Mouse (Mus musculus) ES-Bruce4 (cell line): ENCODE measurements around the gene Fam110a. TPM values are rescaled to one million over a fixed set of nuclear protein-coding genes. Genes with fewer than 3 reads are reported as not detected.

ENCODE experiments used
- H3K27ac ChIP-seq: 2 replicates; pipeline ENCODE4 v1.5.1; 2012; ENCODE audit warnings: low read length, inconsistent platforms; ENCODE audit not compliant: insufficient read depth
- H3K27me3 ChIP-seq: 2 replicates; pipeline ENCODE4 v1.6.1; 2012; ENCODE audit warnings: mild to moderate bottlenecking, low read length, inconsistent platforms; ENCODE audit not compliant: control insufficient read depth, poor library complexity, insufficient read depth, severe bottlenecking
- H3K36me3 ChIP-seq: 2 replicates; pipeline ENCODE4 v1.6.1; 2012; ENCODE audit warnings: inconsistent platforms, mild to moderate bottlenecking, low read length, moderate library complexity; ENCODE audit not compliant: control insufficient read depth, poor library complexity, insufficient read depth, severe bottlenecking
- H3K4me1 ChIP-seq: one replicate; pipeline ENCODE4 v1.8.1; 2011; ENCODE audit warnings: low read length; ENCODE audit not compliant: control insufficient read depth, insufficient read depth
- H3K4me3 ChIP-seq: 2 replicates; pipeline ENCODE4 v1.5.1; 2011; ENCODE audit warnings: low read depth, mild to moderate bottlenecking, low read length
- H3K9ac ChIP-seq: 2 replicates; pipeline ENCODE4 v1.6.1; 2012; ENCODE audit warnings: low read depth, mild to moderate bottlenecking, inconsistent platforms; ENCODE audit not compliant: poor library complexity, severe bottlenecking
- H3K9me3 ChIP-seq: replicated peaks from 2 replicates; pipeline ENCODE4 v1.6.1; 2012; ENCODE audit warnings: mild to moderate bottlenecking, low read length, inconsistent platforms; ENCODE audit not compliant: control insufficient read depth, poor library complexity, insufficient read depth, severe bottlenecking
- CTCF ChIP-seq: IDR thresholded peaks from one replicate; pipeline ENCODE4 v1.8.1; 2011; ENCODE audit warnings: low read depth, low read length
- EP300 ChIP-seq: IDR thresholded peaks from 2 replicates; pipeline ENCODE4 v1.6.1; 2011; ENCODE audit warnings: low read depth, low read length; ENCODE audit not compliant: insufficient read depth
- POLR2A ChIP-seq: IDR thresholded peaks from one replicate; pipeline ENCODE4 v1.8.1; 2011; ENCODE audit warnings: low read length; ENCODE audit not compliant: insufficient read depth
- polyA plus RNA-seq: library from polyadenylated mRNA; stranded (reverse); fragments of >200 nt; gene quantifications from 2 replicates; pipeline ENCODE4 v1.2.4, GENCODE M21; 2011; ENCODE audit warnings: low read depth; ENCODE audit not compliant: missing spikeins, insufficient read depth, insufficient read length

Fam110a gene
- polyA plus RNA-seq, 1 experiment, result 13.6 TPM

DNA sequence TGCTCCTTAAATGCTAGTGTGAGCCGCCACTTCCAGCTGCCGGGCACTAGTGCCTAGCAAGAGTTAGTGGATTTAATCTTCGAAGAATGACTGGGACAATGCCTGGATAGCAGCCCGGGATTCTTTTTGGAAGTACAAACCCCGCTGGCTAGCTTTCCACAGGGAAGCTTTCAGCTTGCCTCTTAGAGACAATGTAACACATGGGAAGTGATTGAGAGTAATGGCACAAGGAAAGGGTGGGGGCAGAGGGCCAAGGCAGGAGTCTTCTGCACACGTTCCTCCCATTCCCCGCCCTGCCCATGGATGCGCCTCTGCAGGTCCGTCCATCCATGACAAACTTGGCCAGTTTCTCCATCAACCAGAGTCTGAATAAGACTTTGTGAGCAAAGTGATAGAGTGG, 36.6 kb upstream of the Fam110a start:
- H3K4me3 ChIP-seq, result no peak overlapping the region
- no peaks in the 10 kb centered on the region for H3K27me3 ChIP-seq
- H3K9me3 ChIP-seq, result no peaks in the 10 kb centered on the region
- H3K4me1 ChIP-seq, result peaks cover 17% of the 10 kb centered on the region
- no peak for TF ChIP-seq EP300
- no peak for TF ChIP-seq POLR2A
- TF ChIP-seq CTCF, result no peak
- 0 out of 2 replicates have a peak overlapping the region, but pooled peaks have one; percentile 19 for H3K9ac ChIP-seq
- H3K27ac ChIP-seq, result peak overlapping the region; percentile 58
- H3K36me3 ChIP-seq, result no peaks in the 10 kb centered on the region

- Histone ChIP-seq H3K36me3 (no peaks in the 10 kb centered on the region), H3K9me3 (no peaks in the 10 kb centered on the region), H3K27ac (peak overlapping the region; percentile 58), H3K4me3 (no peak overlapping the region), H3K4me1 (peaks cover 17% of the 10 kb centered on the region), H3K27me3 (no peaks in the 10 kb centered on the region), H3K9ac (0 out of 2 replicates have a peak overlapping the region, but pooled peaks have one; percentile 19)
- TF ChIP-seq EP300, result no peak
- TF ChIP-seq POLR2A, result no peak
- no peak for TF ChIP-seq CTCF
These were observed 36.0 kb upstream of the Fam110a start for GRCm38 (mm10) chr2:152015997-152016396.

DNA sequence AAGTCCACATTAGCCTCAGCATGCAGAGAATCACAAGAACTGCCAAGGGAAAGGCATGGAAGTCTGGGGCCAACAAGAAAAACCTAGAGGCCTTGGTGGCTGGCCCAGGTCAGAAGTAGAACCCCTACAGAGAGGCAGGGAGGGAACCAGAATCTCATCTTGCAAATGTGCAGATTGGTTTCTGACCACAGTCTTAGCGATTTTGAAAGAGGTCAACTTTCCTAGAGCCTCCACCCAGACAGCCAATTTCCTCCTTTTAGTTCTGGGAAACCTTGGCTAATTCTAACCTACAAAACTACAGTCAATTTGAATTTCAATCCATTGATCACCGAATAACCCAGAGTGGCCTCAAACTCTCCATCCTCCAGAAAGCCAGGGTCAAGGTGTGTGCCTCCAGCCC, 32.7 kb upstream of the Fam110a start:
- Histone ChIP-seq H3K27me3 (no peaks in the 10 kb centered on the region), H3K9me3 (no peaks in the 10 kb centered on the region), H3K27ac (peak overlapping the region; percentile 73), H3K9ac (no peak overlapping the region), H3K4me3 (no peak overlapping the region), H3K36me3 (no peaks in the 10 kb centered on the region), H3K4me1 (peaks cover 19% of the 10 kb centered on the region)
- TF ChIP-seq POLR2A (no peak), CTCF (no peak), EP300 (no peak)

DNA sequence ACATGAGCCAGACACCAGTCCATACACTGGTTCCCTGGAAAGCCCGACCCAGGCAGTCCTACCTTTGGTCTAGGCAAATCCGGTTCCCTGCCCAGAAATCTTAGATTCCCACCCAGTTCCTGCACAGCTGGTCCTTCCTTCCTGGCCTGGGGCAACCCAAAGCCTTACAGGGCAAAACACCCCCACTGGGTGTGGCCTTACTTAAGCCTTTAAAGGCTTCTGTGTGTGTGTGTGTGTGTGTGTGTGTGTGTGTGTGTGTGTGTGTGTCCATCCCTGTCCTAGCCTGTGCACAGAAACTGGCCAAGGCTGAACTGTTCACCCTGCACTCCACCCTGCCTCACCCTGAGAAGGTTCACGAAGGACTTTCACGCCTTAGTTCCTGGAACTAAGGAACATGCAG, 32.2 kb upstream of the Fam110a start:
- peak overlapping the region; percentile 73 for H3K27ac ChIP-seq

DNA sequence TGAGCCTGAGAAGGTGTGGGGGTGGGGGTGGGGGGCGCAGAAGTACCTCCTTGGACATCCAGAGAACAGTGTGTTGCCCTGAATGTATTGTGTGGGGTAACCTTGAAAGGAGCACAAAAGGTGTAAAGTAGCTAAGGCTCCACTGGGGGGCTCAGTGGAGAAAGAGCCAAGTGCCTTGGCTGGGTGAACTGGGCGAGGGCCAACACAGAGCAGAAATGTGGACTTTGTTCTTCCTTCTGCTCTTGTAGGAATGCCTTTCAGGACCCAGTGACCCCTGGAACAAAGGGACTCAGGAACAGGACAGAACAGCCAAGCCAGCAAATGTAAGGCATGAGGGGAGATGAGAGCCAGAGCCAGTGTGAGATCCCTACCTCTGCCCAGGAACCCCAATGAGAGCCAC, 31.7 kb upstream of the Fam110a start:
- peak overlapping the region; percentile 73 for H3K27ac ChIP-seq
- peaks cover 18% of the 10 kb centered on the region for H3K4me1 ChIP-seq
- H3K27me3 ChIP-seq, result no peaks in the 10 kb centered on the region
- 0 out of 2 replicates have a peak, but pooled peaks have one; percentile 24 for TF ChIP-seq EP300
- no peak for TF ChIP-seq POLR2A
- TF ChIP-seq CTCF, result no peak
- no peak overlapping the region for H3K9ac ChIP-seq
- H3K4me3 ChIP-seq, result no peak overlapping the region
- H3K36me3 ChIP-seq, result no peaks in the 10 kb centered on the region
- H3K9me3 ChIP-seq, result no peaks in the 10 kb centered on the region

More for the DNA sequence above, 32.2 kb upstream of the Fam110a start:
- peak; percentile 74 for TF ChIP-seq EP300
- TF ChIP-seq POLR2A, result no peak
- Histone ChIP-seq H3K9ac (no peak overlapping the region), H3K27me3 (no peaks in the 10 kb centered on the region), H3K4me1 (peaks cover 19% of the 10 kb centered on the region), H3K9me3 (no peaks in the 10 kb centered on the region), H3K4me3 (no peak overlapping the region), H3K36me3 (no peaks in the 10 kb centered on the region)

GRCm38 (mm10) chr2:152010661-152011060, 30.6 kb upstream of the Fam110a start:
- no peak for TF ChIP-seq CTCF
- TF ChIP-seq POLR2A, result no peak
- no peak for TF ChIP-seq EP300
- Histone ChIP-seq H3K36me3 (no peaks in the 10 kb centered on the region), H3K27ac (peak overlapping the region; percentile 73; the same call in 1 of the 2 replicates), H3K9me3 (no peaks in the 10 kb centered on the region), H3K4me1 (peaks cover 13% of the 10 kb centered on the region), H3K27me3 (no peaks in the 10 kb centered on the region), H3K9ac (no peak overlapping the region), H3K4me3 (no peak overlapping the region)
